Mouse (Mus musculus) erythroblast, embryonic 14.5 days (primary cell): ENCODE data around the gene Nr2e1.

ENCODE experiments used
- GATA1 ChIP-seq: IDR thresholded peaks from 2 replicates; pipeline ENCODE4 v1.6.1; 2012; ENCODE audit warnings: low read length, inconsistent platforms, mixed read lengths
- TAL1 ChIP-seq: IDR thresholded peaks from 3 replicates; pipeline ENCODE4 v1.6.1; 2012; ENCODE audit warnings: low read length, inconsistent platforms, mixed read lengths

- TF ChIP-seq GATA1: no peak
- TF ChIP-seq TAL1: no peak
Measured at GRCm38 (mm10) chr10:42574639-42575038, 8.8 kb downstream of the Nr2e1 start.
